Mouse (Mus musculus) cerebellum, adult 2 months (tissue): ENCODE results near the gene Ndufa9.

Source experiments
- CTCF ChIP-seq: fragments of 200-500 bp; IDR thresholded peaks from 2 replicates; pipeline ENCODE4 v1.5.1; 2011; ENCODE audit warnings: low read depth, mild to moderate bottlenecking, control low read depth, low read length, moderate library complexity, borderline replicate concordance; ENCODE audit not compliant: insufficient read depth
- POLR2A ChIP-seq: fragments of 200-500 bp; IDR thresholded peaks from 2 replicates; pipeline ENCODE4 v1.6.1; 2011; ENCODE audit warnings: low read length, control low read depth, borderline replicate concordance; ENCODE audit not compliant: insufficient read depth

- TF ChIP-seq CTCF (no peak), POLR2A (no peak)
These were observed 40.8 kb downstream of the Ndufa9 start for GRCm38 (mm10) chr6:126808134-126808533.
